Mouse (Mus musculus) intestine, embryonic 15.5 days (tissue): ENCODE data around the gene Mtx3. TPM values are rescaled to one million over a fixed set of nuclear protein-coding genes. Genes with fewer than 3 reads are reported as not detected.
A peak's percentile ranks its signal among the peaks of the same experiment; 100 is the strongest.

Experiments
- ATAC-seq: fragments of 200-750 bp; cut with Nextera tagmentation; 2 replicates; pipeline ENCODE4 v1.8.0; 2017; ENCODE audit warnings: moderate TSS enrichment, moderate library complexity
- H3K27ac ChIP-seq: fragments of 300-500 bp; sonication (generic); 2 replicates; pipeline ENCODE4 v1.5.1; 2015; ENCODE audit warnings: mild to moderate bottlenecking, inconsistent platforms
- H3K27me3 ChIP-seq: fragments of 300-500 bp; sonication (generic); replicated peaks from 2 replicates; pipeline ENCODE4 v1.6.1; 2015; ENCODE audit warnings: inconsistent platforms
- H3K36me3 ChIP-seq: fragments of 300-500 bp; sonication (generic); 2 replicates; pipeline ENCODE4 v1.6.1; 2015; ENCODE audit warnings: inconsistent platforms
- H3K4me1 ChIP-seq: fragments of 300-500 bp; sonication (generic); replicated peaks from 2 replicates; pipeline ENCODE4 v1.6.1; 2015; ENCODE audit warnings: inconsistent platforms
- H3K4me2 ChIP-seq: fragments of 300-500 bp; sonication (generic); replicated peaks from 2 replicates; pipeline ENCODE4 v1.6.1; 2015; ENCODE audit warnings: mild to moderate bottlenecking, inconsistent platforms
- H3K4me3 ChIP-seq: fragments of 300-500 bp; sonication (generic); replicated peaks from 2 replicates; pipeline ENCODE4 v1.5.1; 2015; ENCODE audit warnings: inconsistent platforms
- H3K9ac ChIP-seq: fragments of 300-500 bp; sonication (generic); 2 replicates; pipeline ENCODE4 v1.6.1; 2015; ENCODE audit warnings: inconsistent platforms
- H3K9me3 ChIP-seq: fragments of 300-500 bp; sonication (generic); 2 replicates; pipeline ENCODE4 v1.6.1; 2016; ENCODE audit warnings: inconsistent platforms
- WGBS: fragments of 180-500 bp; shearing (Covaris S2); methylation state at CpG from one replicate; pipeline ENCODE4 v1.1.7; 2015; 5-methylcytosine and 5-hydroxymethylcytosine counted together
- polyA plus RNA-seq: library from polyadenylated mRNA; unstranded; fragments of >200 nt; fragmentation: Nextera tagmentation; extraction: Ambion mirVana; gene quantifications from 2 replicates; pipeline ENCODE4 v1.2.1, GENCODE M21; 2015

Mtx3 gene
- polyA plus RNA-seq, 1 experiment from 2014 or later: 3.1 TPM

DNA sequence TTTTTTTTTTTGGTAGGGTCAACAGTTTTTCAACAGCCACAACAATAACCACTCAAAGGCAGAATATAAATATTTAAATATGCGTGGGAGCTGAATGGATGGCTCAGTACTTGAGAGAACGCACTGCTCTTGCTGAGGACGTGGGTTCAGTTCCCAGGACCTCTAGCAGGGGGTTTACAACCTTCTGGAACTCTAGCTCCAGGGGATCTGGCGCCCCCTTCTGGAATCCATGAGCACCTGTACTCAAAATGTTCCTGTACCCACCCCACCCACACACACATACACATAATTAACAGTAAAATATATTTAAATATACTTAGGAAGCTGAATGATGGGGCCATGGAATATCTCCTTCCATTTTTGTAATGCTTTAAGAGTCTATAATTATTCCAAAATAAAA lies 11.3 kb downstream of the Mtx3 start:
- H3K27me3 ChIP-seq: no peaks in the 10 kb centered on the region
- H3K36me3 ChIP-seq: 0 out of 2 replicates have a peak, but pooled peaks cover 5% of the 10 kb centered on the region
- no peaks in the 10 kb centered on the region for H3K4me1 ChIP-seq
- WGBS: 81% methylated on average over 4 of the region's 4 CpGs
- no peak for ATAC-seq
- no peak overlapping the region for H3K4me2 ChIP-seq
- no peak overlapping the region for H3K4me3 ChIP-seq
- H3K27ac ChIP-seq: no peak overlapping the region
- H3K9ac ChIP-seq: no peak overlapping the region
- H3K9me3 ChIP-seq: no peaks in the 10 kb centered on the region

DNA sequence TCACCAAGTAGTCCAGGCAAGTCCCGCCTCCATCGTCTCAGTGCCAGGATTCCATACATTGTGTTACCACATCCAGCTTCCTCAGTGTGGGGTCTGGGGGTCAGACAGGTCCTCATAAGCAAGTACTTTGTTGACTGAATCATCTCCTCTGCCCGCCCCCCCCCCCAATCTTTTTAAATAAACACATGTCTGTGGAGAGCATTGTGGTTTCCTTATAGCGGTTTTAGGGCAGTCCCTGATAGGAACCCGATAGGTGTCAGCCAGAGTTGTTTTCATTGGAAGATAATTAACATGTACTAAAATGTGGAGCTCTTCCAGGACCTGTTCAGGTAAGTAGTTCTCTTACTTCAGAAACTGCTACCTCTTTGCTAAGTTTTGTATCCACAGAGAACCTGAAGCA lies 14.2 kb downstream of the Mtx3 start:
- Histone ChIP-seq H3K27ac (no peak overlapping the region), H3K9ac (no peak overlapping the region), H3K27me3 (no peaks in the 10 kb centered on the region), H3K4me1 (no peaks in the 10 kb centered on the region), H3K4me3 (no peak overlapping the region), H3K4me2 (no peak overlapping the region), H3K36me3 (no peaks in the 10 kb centered on the region), H3K9me3 (no peaks in the 10 kb centered on the region)
- ATAC-seq: no peak
- WGBS: 56% methylated on average over 5 of the region's 5 CpGs

GRCm38 (mm10) chr13:92859959-92860358 lies 15.4 kb downstream of the Mtx3 start:
- no peaks in the 10 kb centered on the region for H3K36me3 ChIP-seq
- no peak for ATAC-seq
- H3K4me3 ChIP-seq: no peak overlapping the region
- H3K4me1 ChIP-seq: no peaks in the 10 kb centered on the region
- no peaks in the 10 kb centered on the region for H3K9me3 ChIP-seq
- H3K27me3 ChIP-seq: no peaks in the 10 kb centered on the region
- WGBS: 66% methylated on average over 4 of the region's 4 CpGs
- no peak overlapping the region for H3K9ac ChIP-seq
- H3K4me2 ChIP-seq: no peak overlapping the region
- H3K27ac ChIP-seq: no peak overlapping the region

- H3K4me1 ChIP-seq: no peaks in the 10 kb centered on the region
- 0 out of 2 replicates have a peak overlapping the region, but pooled peaks have one; percentile 46 for H3K27ac ChIP-seq
- H3K9me3 ChIP-seq: no peaks in the 10 kb centered on the region
- 40% methylated on average over 7 of the region's 7 CpGs for WGBS
- no peak overlapping the region for H3K9ac ChIP-seq
- no peak overlapping the region for H3K4me2 ChIP-seq
- peak; percentile 41 for ATAC-seq
- H3K4me3 ChIP-seq: no peak overlapping the region
- no peaks in the 10 kb centered on the region for H3K36me3 ChIP-seq
- H3K27me3 ChIP-seq: no peaks in the 10 kb centered on the region
Observed at GRCm38 (mm10) chr13:92865358-92865757, 20.8 kb downstream of the Mtx3 start.

GRCm38 (mm10) chr13:92866680-92867079 lies 22.1 kb downstream of the Mtx3 start:
- Histone ChIP-seq H3K27me3 (no peaks in the 10 kb centered on the region), H3K4me2 (no peak overlapping the region), H3K36me3 (no peaks in the 10 kb centered on the region), H3K9ac (no peak overlapping the region), H3K27ac (no peak overlapping the region), H3K4me1 (no peaks in the 10 kb centered on the region), H3K4me3 (no peak overlapping the region), H3K9me3 (no peaks in the 10 kb centered on the region)
- ATAC-seq: no peak
- WGBS: 73% methylated on average over 1 of the region's 1 CpGs

DNA sequence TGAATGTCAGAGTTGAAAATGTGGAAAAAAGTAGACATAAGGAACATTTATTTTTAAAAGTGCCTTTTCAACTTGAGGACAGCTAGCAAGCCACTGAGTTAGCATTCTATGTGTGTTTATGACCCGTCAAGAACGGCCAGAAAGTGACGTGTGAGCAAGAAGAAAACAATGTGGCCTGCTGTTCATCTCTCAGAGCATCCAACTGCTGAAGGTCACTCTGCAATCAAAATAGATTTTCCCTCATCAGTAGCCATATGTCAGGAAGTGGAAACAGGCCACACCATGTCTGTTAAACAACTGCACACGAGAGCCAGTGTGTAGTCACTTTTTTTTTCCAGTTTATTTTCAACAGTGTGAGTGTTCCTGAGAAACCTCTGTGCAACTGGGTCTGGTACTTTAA lies 35.0 kb downstream of the Mtx3 start:
- 45% methylated on average over 4 of the region's 4 CpGs for WGBS
- ATAC-seq: no peak
- Histone ChIP-seq H3K9ac (no peak overlapping the region), H3K4me2 (no peak overlapping the region), H3K27me3 (no peaks in the 10 kb centered on the region), H3K36me3 (no peaks in the 10 kb centered on the region), H3K4me1 (no peaks in the 10 kb centered on the region), H3K4me3 (no peak overlapping the region), H3K27ac (no peak overlapping the region), H3K9me3 (no peaks in the 10 kb centered on the region)

GRCm38 (mm10) chr13:92879933-92880332 lies 35.4 kb downstream of the Mtx3 start:
- 53% methylated on average over 9 of the region's 9 CpGs for WGBS
- Histone ChIP-seq H3K4me1 (no peaks in the 10 kb centered on the region), H3K4me2 (no peak overlapping the region), H3K36me3 (no peaks in the 10 kb centered on the region), H3K27me3 (no peaks in the 10 kb centered on the region), H3K9me3 (no peaks in the 10 kb centered on the region), H3K9ac (no peak overlapping the region), H3K4me3 (no peak overlapping the region), H3K27ac (no peak overlapping the region)
- ATAC-seq: no peak; the same call in 1 of the 2 replicates

GRCm38 (mm10) chr13:92880589-92880988 lies 36.0 kb downstream of the Mtx3 start:
- no peak overlapping the region for H3K27ac ChIP-seq
- H3K36me3 ChIP-seq: no peaks in the 10 kb centered on the region
- H3K9ac ChIP-seq: no peak overlapping the region
- no peak overlapping the region for H3K4me3 ChIP-seq
- no peak overlapping the region for H3K4me2 ChIP-seq
- H3K9me3 ChIP-seq: no peaks in the 10 kb centered on the region
- H3K27me3 ChIP-seq: no peaks in the 10 kb centered on the region
- no peak for ATAC-seq
- no peaks in the 10 kb centered on the region for H3K4me1 ChIP-seq

DNA sequence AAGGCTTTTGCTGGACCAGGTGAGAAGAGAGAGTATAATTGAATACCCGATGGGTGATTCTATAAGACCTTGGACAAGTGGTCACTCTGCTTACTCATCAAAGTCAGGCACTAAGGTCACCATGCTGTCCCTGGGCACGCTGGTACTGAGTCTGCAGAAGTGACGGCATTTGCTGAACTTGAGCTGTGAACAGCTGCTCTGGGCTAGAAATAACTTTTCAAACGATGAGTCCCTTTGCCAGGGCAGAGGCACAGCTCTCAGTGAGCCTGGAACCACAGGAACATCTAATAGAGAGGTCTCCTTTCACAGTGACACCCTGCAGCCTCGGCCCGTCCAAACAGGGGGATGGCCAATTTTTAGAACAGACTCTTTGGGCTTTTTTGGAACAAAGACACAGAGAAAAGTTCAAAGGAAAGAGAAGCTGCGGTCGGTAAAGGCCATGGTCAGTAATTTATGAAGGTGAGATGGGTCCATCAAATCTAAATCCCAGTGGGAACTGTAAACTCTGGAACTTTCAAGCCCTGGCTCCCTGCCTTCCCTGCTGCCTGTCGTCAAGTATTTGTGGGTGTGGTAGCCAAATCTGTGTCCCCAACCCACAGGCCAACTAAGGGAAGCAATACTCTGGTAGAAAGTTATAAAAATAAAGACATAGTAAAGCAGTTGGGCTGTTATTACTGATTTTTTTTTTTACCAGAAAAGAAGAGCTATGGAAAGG lies 37.9 kb downstream of the Mtx3 start:
- Histone ChIP-seq H3K4me3 (no peak overlapping the region), H3K4me2 (no peak overlapping the region), H3K27me3 (no peaks in the 10 kb centered on the region), H3K36me3 (no peaks in the 10 kb centered on the region), H3K9ac (no peak overlapping the region), H3K27ac (no peak overlapping the region), H3K9me3 (no peaks in the 10 kb centered on the region), H3K4me1 (no peaks in the 10 kb centered on the region)
- WGBS: 72% methylated on average over 9 of the region's 9 CpGs
- ATAC-seq: no peak

GRCm38 (mm10) chr13:92882986-92883720 lies 38.6 kb downstream of the Mtx3 start:
- Histone ChIP-seq H3K9me3 (no peaks in the 10 kb centered on the region), H3K4me3 (no peak overlapping the region), H3K4me2 (no peak overlapping the region), H3K27ac (no peak overlapping the region), H3K4me1 (no peaks in the 10 kb centered on the region), H3K27me3 (no peaks in the 10 kb centered on the region), H3K36me3 (no peaks in the 10 kb centered on the region), H3K9ac (no peak overlapping the region)
- no peak for ATAC-seq
- 82% methylated on average over 7 of the region's 7 CpGs for WGBS

DNA sequence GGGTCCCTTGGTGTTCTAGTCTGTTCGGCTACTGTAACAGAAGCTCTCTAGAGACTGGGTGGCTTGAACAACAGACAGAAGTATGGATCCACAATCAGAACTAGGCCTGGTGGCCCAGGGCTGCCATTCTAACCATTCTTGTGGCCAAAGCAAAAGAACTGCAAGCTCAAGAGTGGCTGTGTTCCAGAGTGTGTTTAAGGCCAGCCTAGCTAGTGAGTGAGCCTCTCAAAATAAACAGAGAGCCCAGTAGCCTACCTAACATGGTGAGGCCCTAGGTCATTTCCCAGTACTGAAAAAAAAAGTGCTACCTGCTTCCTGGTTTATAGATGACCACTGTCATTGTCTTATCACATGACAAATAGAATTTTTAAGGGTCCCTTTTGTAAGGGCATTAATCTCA lies 39.6 kb downstream of the Mtx3 start:
- Histone ChIP-seq H3K4me1 (no peaks in the 10 kb centered on the region), H3K27me3 (no peaks in the 10 kb centered on the region), H3K4me3 (no peak overlapping the region), H3K9ac (no peak overlapping the region), H3K27ac (no peak overlapping the region), H3K4me2 (no peak overlapping the region), H3K36me3 (no peaks in the 10 kb centered on the region), H3K9me3 (no peaks in the 10 kb centered on the region)
- 88% methylated on average over 1 of the region's 1 CpGs for WGBS
- ATAC-seq: no peak

DNA sequence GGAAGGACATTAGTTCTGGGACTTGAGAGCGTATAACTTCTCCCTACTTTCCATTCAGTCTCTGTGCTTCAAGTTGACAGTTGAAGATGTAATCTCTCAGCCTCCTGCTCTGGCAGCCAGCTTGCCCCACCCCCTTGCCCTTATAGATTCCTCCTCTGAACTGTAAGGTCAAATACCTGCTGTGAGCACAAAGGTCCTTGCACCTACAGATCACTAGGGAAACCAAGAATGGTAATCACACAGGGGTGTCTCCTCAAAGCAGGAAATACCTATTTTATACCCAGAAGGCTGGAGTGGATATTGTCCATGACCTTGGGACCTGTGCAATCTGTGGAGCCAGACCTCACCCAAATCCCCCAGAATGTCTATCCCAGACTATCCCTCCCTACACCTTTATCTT lies 40.4 kb downstream of the Mtx3 start:
- no peaks in the 10 kb centered on the region for H3K9me3 ChIP-seq
- peak; percentile 83 for ATAC-seq
- no peaks in the 10 kb centered on the region for H3K27me3 ChIP-seq
- H3K27ac ChIP-seq: no peak overlapping the region
- no peaks in the 10 kb centered on the region for H3K4me1 ChIP-seq
- 70% methylated on average over 1 of the region's 1 CpGs for WGBS
- no peaks in the 10 kb centered on the region for H3K36me3 ChIP-seq
- H3K4me3 ChIP-seq: no peak overlapping the region
- no peak overlapping the region for H3K4me2 ChIP-seq
- no peak overlapping the region for H3K9ac ChIP-seq

- no peak overlapping the region for H3K27ac ChIP-seq
- no peaks in the 10 kb centered on the region for H3K9me3 ChIP-seq
- no peak overlapping the region for H3K9ac ChIP-seq
- H3K36me3 ChIP-seq: no peaks in the 10 kb centered on the region
- H3K4me1 ChIP-seq: no peaks in the 10 kb centered on the region
- no peak overlapping the region for H3K4me3 ChIP-seq
- H3K4me2 ChIP-seq: no peak overlapping the region
- WGBS: 58% methylated on average over 6 of the region's 6 CpGs
- no peak for ATAC-seq
- H3K27me3 ChIP-seq: no peaks in the 10 kb centered on the region
Observed at GRCm38 (mm10) chr13:92899087-92899486, 54.5 kb downstream of the Mtx3 start.
